Mouse (Mus musculus): ENCODE measurements around the gene Gde1. TPM values are rescaled to one million over a fixed set of nuclear protein-coding genes. Genes with fewer than 3 reads are reported as not detected.

Gene Gde1
- polyA plus RNA-seq, 1 experiment from 2014 or later: 74.3 TPM

DNA sequence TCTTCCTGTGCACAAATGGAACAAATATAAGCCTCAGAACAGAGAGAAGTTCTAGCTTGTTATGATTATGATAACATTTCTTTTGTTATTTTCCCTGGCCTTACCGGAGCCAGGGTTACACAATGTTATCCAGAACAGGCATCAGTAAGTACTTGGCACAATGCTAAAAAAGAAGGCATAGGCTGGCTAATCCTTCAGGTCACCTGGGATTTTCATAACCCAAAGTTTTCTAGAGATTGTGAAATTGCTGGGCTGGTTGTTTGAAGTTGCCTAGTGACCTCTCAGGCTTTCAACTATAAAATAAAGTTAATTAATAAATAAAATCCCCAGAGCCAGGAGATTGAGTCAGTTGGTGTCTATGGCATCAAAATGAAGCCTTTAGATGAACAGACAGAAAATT is 9.3 kb upstream of the Gde1 start:
- 88% methylated on average over 1 of the region's 1 CpGs for WGBS
- Histone ChIP-seq H3K36me3 (ENCODE audit: control insufficient read depth, insufficient read depth, low read length) (no peaks in the 10 kb centered on the region), H3K9ac (ENCODE audit: low read length) (no peak overlapping the region), H3K4me2 (ENCODE audit: low read depth, severe bottlenecking) (no peak overlapping the region), H3K9me3 (ENCODE audit: control insufficient read depth, low read length) (no peaks in the 10 kb centered on the region), H3K4me3 (ENCODE audit: low read depth, low read length) (no peak overlapping the region), H3K27ac (replicated peaks; ENCODE audit: low read depth, low read length) (no peak overlapping the region), H3K4me1 (ENCODE audit: control insufficient read depth, insufficient read depth, low read length) (peaks cover 5% of the 10 kb centered on the region; the same call in 1 of the 2 replicates), H3K27me3 (ENCODE audit: control insufficient read depth, insufficient read depth, low read length) (no peaks in the 10 kb centered on the region)
- no peak for DNase-seq (ENCODE audit: low spot score)
- no peak for ATAC-seq (ENCODE audit: insufficient number of reproducible peaks, low FRiP score, low TSS enrichment, low read depth)

DNA sequence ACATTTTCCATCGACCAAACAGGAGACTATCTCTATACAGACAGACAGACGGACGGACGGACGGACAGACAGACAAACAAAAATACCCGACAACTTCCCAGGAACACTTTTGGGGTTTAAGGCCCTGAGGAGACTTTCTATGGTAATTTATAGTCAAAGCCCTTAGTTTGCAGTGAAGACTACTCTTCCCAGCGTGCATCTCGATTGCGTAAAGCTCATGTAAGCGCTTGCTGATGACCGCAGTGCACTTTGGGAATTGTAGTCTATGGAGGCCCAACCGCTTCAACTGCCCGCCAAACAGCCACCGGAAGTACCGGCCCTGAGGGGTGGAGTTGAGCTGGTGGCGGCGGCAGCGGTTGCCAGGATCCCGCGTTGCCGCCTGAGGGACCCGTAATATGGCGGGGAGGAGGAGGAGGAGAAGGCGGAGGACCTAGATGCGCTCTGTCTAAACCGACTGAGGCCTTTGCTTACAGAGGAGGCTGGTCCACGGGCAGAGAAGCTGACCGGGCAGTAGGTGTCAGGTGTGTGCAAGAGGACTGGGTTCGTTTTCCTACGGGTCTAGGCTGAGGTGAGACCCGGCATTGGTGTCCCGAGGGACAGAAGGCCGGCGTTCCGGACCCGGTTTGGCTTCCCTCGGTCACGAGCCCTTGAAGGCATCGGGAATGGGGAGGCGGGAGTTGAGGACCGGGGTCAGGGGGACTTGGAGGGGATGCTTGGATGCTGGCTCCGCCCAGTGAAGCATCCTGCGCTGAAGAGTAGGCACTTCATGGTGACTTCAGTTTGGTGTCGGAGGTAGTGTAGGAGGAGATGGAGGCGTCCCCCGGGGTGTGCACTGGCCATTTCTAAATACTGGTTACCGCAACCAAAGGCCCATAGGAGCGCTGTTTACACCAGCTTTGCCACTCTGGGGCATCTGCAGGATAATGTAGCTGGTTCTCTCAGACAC is 6.9 kb upstream of the Gde1 start, which contains the start of gene Ccp110:
Gene Ccp110 (plus strand): TSS at position 325 of the 946 bp plus-strand sequence.
- ATAC-seq (ENCODE audit: insufficient number of reproducible peaks, low FRiP score, low TSS enrichment, low read depth): peak; percentile 96
- peak within 1 kb of the TSS; percentile 57 for H3K4me2 ChIP-seq (ENCODE audit: low read depth, severe bottlenecking)
- no peak within 1 kb of the TSS for H3K27ac ChIP-seq (replicated peaks; ENCODE audit: low read depth, low read length)
- peaks cover 5% of the 10 kb centered on the region; the same call in 1 of the 2 replicates for H3K4me1 ChIP-seq (ENCODE audit: control insufficient read depth, insufficient read depth, low read length)
- 1% methylated on average over 48 of the region's 48 CpGs for WGBS
- H3K27me3 ChIP-seq (ENCODE audit: control insufficient read depth, insufficient read depth, low read length): no peaks in the 10 kb centered on the region
- peak within 1 kb of the TSS; percentile 52 for H3K9ac ChIP-seq (ENCODE audit: low read length)
- peak; percentile 93 for DNase-seq (ENCODE audit: low spot score)
- no peaks in the 10 kb centered on the region for H3K36me3 ChIP-seq (ENCODE audit: control insufficient read depth, insufficient read depth, low read length)
- H3K4me3 ChIP-seq (ENCODE audit: low read depth, low read length): peak within 1 kb of the TSS; percentile 72
- H3K9me3 ChIP-seq (ENCODE audit: control insufficient read depth, low read length): no peaks in the 10 kb centered on the region

GRCm38 (mm10) chr7:118710776-118711175 is 5.2 kb upstream of the Gde1 start:
- no peaks in the 10 kb centered on the region for H3K27me3 ChIP-seq (ENCODE audit: control insufficient read depth, insufficient read depth, low read length)
- no peak overlapping the region for H3K27ac ChIP-seq (replicated peaks; ENCODE audit: low read depth, low read length)
- DNase-seq (ENCODE audit: low spot score) (no peak), ATAC-seq (ENCODE audit: insufficient number of reproducible peaks, low FRiP score, low TSS enrichment, low read depth) (no peak)
- no peaks in the 10 kb centered on the region for H3K9me3 ChIP-seq (ENCODE audit: control insufficient read depth, low read length)
- WGBS: 70% methylated on average over 5 of the region's 5 CpGs
- H3K9ac ChIP-seq (ENCODE audit: low read length): no peak overlapping the region
- H3K4me1 ChIP-seq (ENCODE audit: control insufficient read depth, insufficient read depth, low read length): peaks cover 5% of the 10 kb centered on the region; the same call in 1 of the 2 replicates
- no peak overlapping the region for H3K4me2 ChIP-seq (ENCODE audit: low read depth, severe bottlenecking)
- no peaks in the 10 kb centered on the region for H3K36me3 ChIP-seq (ENCODE audit: control insufficient read depth, insufficient read depth, low read length)
- H3K4me3 ChIP-seq (ENCODE audit: low read depth, low read length): no peak overlapping the region

DNA sequence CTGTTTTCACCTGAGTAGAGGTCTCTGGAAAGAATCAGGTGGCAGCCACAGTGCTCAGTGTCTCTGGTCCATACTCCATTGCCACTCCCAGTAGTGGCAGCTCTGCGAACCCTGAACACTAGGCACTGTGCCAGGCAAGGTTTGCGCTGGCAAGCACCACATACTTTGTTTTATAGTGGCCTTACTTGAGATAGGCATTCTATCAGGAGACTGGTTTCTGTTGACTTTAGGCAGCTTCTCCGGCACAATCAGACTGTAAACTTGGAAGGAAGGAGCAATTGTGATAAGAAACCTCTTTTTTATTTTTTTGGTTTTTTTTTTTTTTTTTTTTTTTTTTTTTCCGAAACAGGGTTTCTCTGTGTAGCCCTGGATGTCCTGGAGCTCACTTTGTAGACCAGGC is 2.4 kb upstream of the Gde1 start:
- ATAC-seq (ENCODE audit: insufficient number of reproducible peaks, low FRiP score, low TSS enrichment, low read depth): no peak
- no peak overlapping the region for H3K27ac ChIP-seq (replicated peaks; ENCODE audit: low read depth, low read length)
- 90% methylated on average over 4 of the region's 4 CpGs for WGBS
- H3K4me2 ChIP-seq (ENCODE audit: low read depth, severe bottlenecking): no peak overlapping the region
- peaks cover 7% of the 10 kb centered on the region for H3K4me1 ChIP-seq (ENCODE audit: control insufficient read depth, insufficient read depth, low read length)
- no peaks in the 10 kb centered on the region for H3K9me3 ChIP-seq (ENCODE audit: control insufficient read depth, low read length)
- H3K4me3 ChIP-seq (ENCODE audit: low read depth, low read length): no peak overlapping the region
- H3K36me3 ChIP-seq (ENCODE audit: control insufficient read depth, insufficient read depth, low read length): no peaks in the 10 kb centered on the region
- no peak overlapping the region for H3K9ac ChIP-seq (ENCODE audit: low read length)
- no peak for DNase-seq (ENCODE audit: low spot score)
- no peaks in the 10 kb centered on the region for H3K27me3 ChIP-seq (ENCODE audit: control insufficient read depth, insufficient read depth, low read length)

DNA sequence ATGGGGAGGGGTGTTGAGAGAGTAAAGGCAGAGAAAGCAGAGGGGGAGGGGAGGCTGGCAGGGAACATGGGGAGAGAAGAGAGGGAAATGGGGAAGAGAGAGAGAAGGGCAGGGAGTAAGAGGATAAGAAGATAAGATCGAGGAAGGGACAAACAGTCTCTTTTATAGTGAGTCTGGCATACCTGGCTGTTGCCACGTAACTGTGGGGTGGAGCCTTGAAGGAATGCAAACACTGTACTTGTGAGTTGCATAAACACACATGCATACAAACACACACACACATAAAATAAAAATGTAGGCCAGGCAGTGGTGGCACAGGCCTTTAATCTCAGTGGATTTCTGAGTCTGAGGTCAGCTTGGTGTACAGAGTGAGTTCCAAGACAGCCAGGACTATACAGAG is 1.6 kb upstream of the Gde1 start:
- no peak overlapping the region for H3K9ac ChIP-seq (ENCODE audit: low read length)
- DNase-seq (ENCODE audit: low spot score): no peak
- no peak for ATAC-seq (ENCODE audit: insufficient number of reproducible peaks, low FRiP score, low TSS enrichment, low read depth)
- no peaks in the 10 kb centered on the region for H3K27me3 ChIP-seq (ENCODE audit: control insufficient read depth, insufficient read depth, low read length)
- H3K9me3 ChIP-seq (ENCODE audit: control insufficient read depth, low read length): no peaks in the 10 kb centered on the region
- H3K4me2 ChIP-seq (ENCODE audit: low read depth, severe bottlenecking): no peak overlapping the region
- 84% methylated on average over 2 of the region's 2 CpGs for WGBS
- H3K36me3 ChIP-seq (ENCODE audit: control insufficient read depth, insufficient read depth, low read length): no peaks in the 10 kb centered on the region
- H3K4me3 ChIP-seq (ENCODE audit: low read depth, low read length): no peak overlapping the region
- H3K27ac ChIP-seq (replicated peaks; ENCODE audit: low read depth, low read length): no peak overlapping the region
- peaks cover 6% of the 10 kb centered on the region for H3K4me1 ChIP-seq (ENCODE audit: control insufficient read depth, insufficient read depth, low read length)

DNA sequence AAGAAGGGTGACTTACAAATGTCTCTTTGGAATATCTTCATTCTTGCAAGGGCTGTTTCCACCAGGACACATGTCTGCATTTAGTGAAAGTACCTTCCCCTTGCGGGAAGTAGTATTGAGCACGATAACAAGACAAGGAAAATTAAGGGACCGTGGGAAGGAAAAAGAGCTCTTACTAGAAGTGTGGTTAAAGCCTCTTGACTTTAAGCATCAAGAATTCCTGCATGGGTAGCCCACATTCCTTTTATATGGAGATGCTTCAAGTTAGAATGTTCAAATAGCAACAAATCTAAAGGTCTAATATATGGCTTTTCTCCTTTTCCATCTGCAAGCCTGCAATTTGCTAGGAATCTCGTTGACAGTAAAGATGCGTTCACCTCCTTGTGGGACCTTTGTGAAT is 910 bp upstream of the Gde1 start:
- H3K4me1 ChIP-seq (ENCODE audit: control insufficient read depth, insufficient read depth, low read length): peaks cover 6% of the 10 kb centered on the region
- H3K9ac ChIP-seq (ENCODE audit: low read length): no peak overlapping the region
- H3K36me3 ChIP-seq (ENCODE audit: control insufficient read depth, insufficient read depth, low read length): no peaks in the 10 kb centered on the region
- H3K27me3 ChIP-seq (ENCODE audit: control insufficient read depth, insufficient read depth, low read length): no peaks in the 10 kb centered on the region
- H3K9me3 ChIP-seq (ENCODE audit: control insufficient read depth, low read length): no peaks in the 10 kb centered on the region
- no peak overlapping the region for H3K4me2 ChIP-seq (ENCODE audit: low read depth, severe bottlenecking)
- H3K27ac ChIP-seq (replicated peaks; ENCODE audit: low read depth, low read length): no peak overlapping the region
- H3K4me3 ChIP-seq (ENCODE audit: low read depth, low read length): no peak overlapping the region
- ATAC-seq (ENCODE audit: insufficient number of reproducible peaks, low FRiP score, low TSS enrichment, low read depth): no peak
- no peak for DNase-seq (ENCODE audit: low spot score)
- WGBS: 88% methylated on average over 5 of the region's 5 CpGs

DNA sequence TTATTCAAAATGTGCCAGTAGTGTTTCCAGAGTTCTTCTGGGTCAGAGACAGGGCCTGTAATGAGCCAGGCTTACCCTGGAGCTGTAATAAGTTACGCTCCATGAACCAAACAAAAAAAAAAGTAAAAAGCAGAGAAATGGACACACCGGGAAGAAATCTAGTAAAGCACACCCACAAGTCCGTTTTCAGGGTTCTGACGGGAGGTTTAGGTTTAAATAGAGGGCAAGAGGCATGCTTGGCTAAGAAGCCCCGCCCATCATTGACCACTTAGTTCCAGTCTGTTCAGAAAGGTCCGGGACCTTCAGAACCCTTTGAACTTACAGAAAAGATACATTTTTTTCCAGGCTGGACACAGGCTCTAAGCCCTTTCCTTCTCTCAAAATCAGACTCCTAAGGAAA is 473 bp upstream of the Gde1 start:
- DNase-seq (ENCODE audit: low spot score): no peak
- Histone ChIP-seq H3K9me3 (ENCODE audit: control insufficient read depth, low read length) (no peaks in the 10 kb centered on the region), H3K9ac (ENCODE audit: low read length) (no peak overlapping the region), H3K4me1 (ENCODE audit: control insufficient read depth, insufficient read depth, low read length) (peaks cover 6% of the 10 kb centered on the region), H3K27me3 (ENCODE audit: control insufficient read depth, insufficient read depth, low read length) (no peaks in the 10 kb centered on the region), H3K4me3 (ENCODE audit: low read depth, low read length) (no peak overlapping the region; the same call in 1 of the 2 replicates), H3K36me3 (ENCODE audit: control insufficient read depth, insufficient read depth, low read length) (no peaks in the 10 kb centered on the region), H3K27ac (replicated peaks; ENCODE audit: low read depth, low read length) (no peak overlapping the region), H3K4me2 (ENCODE audit: low read depth, severe bottlenecking) (peak overlapping the region; percentile 82)
- ATAC-seq (ENCODE audit: insufficient number of reproducible peaks, low FRiP score, low TSS enrichment, low read depth): 0 out of 2 replicates have a peak, but pooled peaks have one; percentile 9
- WGBS: 53% methylated on average over 6 of the region's 6 CpGs

- no peak for DNase-seq (ENCODE audit: low spot score)
- ATAC-seq (ENCODE audit: insufficient number of reproducible peaks, low FRiP score, low TSS enrichment, low read depth): no peak
- peak overlapping the region; percentile 82 for H3K4me2 ChIP-seq (ENCODE audit: low read depth, severe bottlenecking)
- no peaks in the 10 kb centered on the region for H3K27me3 ChIP-seq (ENCODE audit: control insufficient read depth, insufficient read depth, low read length)
- WGBS: 93% methylated on average over 9 of the region's 9 CpGs
- H3K4me3 ChIP-seq (ENCODE audit: low read depth, low read length): no peak overlapping the region
- H3K36me3 ChIP-seq (ENCODE audit: control insufficient read depth, insufficient read depth, low read length): no peaks in the 10 kb centered on the region
- H3K4me1 ChIP-seq (ENCODE audit: control insufficient read depth, insufficient read depth, low read length): peaks cover 6% of the 10 kb centered on the region
- no peak overlapping the region for H3K9ac ChIP-seq (ENCODE audit: low read length)
- no peaks in the 10 kb centered on the region for H3K9me3 ChIP-seq (ENCODE audit: control insufficient read depth, low read length)
- H3K27ac ChIP-seq (replicated peaks; ENCODE audit: low read depth, low read length): no peak overlapping the region
These were observed 1.4 kb downstream of the Gde1 start for GRCm38 (mm10) chr7:118704001-118704850.

Measured in limb, embryonic 11.5 days (tissue).